Mouse (Mus musculus) gastrocnemius, postnatal 14 days (tissue): ENCODE results near the gene Cmtr1. TPM values are rescaled to one million over a fixed set of nuclear protein-coding genes. Genes with fewer than 3 reads are reported as not detected.
"Not testable (repeated sequence)": the region's sequence is repeated elsewhere in the genome, so short reads cannot be mapped to it uniquely, and the experiment has no call there.

Experiments
- DNase-seq: peaks from one replicate; pipeline ENCODE4 v3.0.0; 2021; ENCODE audit warnings: mixed read lengths
- intact Hi-C: fragments of 180-260 bp; cut with DNase I; formaldehyde crosslinking; loops from one replicate; pipeline ENCODE4 v1.15.1; 2025; ENCODE audit warnings: low total_unique reads
- long read RNA-seq, 2 experiments: library from polyadenylated mRNA; stranded (forward); transcript quantifications; one replicate each; pipeline ENCODE4 v2.0.0; 2021
- total RNA-seq, 2 experiments: library from RNA; stranded (reverse); gene quantifications; 2 replicates each; pipeline ENCODE4 v1.2.3; 2021

The Cmtr1 gene
- 10 to 100 TPM; 36.7 to 38.8 TPM for total RNA-seq
- long read RNA-seq, experiment 1, full-length matches to known transcripts, result 23 of 26 reads
- long read RNA-seq, experiment 1, partial matches to known transcripts, result 0 of 26 reads
- long read RNA-seq, experiment 1, other reads (novel, unspliced or antisense), result 3 of 26 reads
- long read RNA-seq, experiment 2, full-length matches to known transcripts, result 37 of 41 reads
- long read RNA-seq, experiment 2, partial matches to known transcripts, result 0 of 41 reads
- long read RNA-seq, experiment 2, other reads (novel, unspliced or antisense), result 4 of 41 reads

DNA sequence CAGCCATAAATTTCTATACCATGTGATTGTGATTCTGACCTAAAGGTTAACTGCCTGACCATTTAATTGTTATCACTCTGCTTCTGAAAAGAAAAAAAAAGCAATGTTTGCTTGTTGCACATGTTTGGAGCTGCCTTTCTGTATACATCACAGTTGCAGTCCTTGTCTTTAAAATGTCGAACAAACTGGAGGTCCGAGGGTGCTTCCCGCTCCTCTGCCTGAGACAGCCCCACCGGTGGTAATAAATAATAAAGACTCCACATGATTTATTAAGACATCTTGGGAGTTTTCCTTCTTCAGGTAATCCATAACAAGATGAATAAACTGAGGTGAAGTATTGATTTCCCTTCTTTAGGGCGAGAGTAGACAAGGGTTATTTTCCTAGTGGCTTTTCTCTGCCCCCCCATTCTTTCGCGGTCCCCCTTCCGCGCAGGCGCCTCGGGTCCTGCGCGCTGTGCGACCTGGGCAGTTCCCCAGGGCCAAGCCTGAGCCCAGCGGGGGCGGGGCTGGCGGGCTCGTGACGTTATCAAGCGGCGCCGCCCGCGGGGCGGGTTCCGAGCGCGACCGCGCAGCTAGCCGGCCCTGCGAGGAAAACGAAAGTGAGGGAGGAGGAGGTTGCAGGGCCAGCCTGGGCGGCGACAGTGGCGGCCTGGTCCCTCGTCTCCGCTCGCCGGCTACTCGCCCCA is at the start of gene Cmtr1:
Cmtr1 (plus strand) TSS at position 520 of the 686 bp plus-strand sequence.
- intact Hi-C loops, result loop anchor here (10.0 kb wide), 1 partner anchor 45 kb away; the partner anchor contains the start of genes Gm28043 and Rnf8

DNA sequence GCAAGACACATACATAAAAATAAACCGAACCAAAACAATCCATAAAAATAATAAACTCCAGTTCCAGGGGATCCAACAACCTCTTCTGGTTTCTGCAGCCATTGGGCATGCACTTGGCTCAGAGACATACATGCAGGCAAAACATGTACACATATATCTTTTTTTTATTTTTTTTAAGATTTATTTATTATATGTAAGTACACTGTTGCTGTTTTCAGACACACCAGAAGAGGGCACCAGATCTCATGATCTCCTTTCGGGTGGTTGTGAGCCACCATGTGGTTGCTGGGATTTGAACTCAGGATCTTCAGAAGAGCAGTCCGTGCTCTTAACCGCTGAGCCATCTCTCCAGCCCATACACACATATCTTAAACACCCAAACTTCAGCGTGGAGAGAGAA is 46.9 kb upstream of the Cmtr1 start:
- intact Hi-C loops, result loop anchor here (10.0 kb wide), 1 partner anchor 51 kb away; the partner anchor contains the start of gene Cmtr1
- not testable (repeated sequence) for DNase-seq

More for the DNA sequence above, at the start of gene Cmtr1:
- peak; percentile 95 for DNase-seq

DNA sequence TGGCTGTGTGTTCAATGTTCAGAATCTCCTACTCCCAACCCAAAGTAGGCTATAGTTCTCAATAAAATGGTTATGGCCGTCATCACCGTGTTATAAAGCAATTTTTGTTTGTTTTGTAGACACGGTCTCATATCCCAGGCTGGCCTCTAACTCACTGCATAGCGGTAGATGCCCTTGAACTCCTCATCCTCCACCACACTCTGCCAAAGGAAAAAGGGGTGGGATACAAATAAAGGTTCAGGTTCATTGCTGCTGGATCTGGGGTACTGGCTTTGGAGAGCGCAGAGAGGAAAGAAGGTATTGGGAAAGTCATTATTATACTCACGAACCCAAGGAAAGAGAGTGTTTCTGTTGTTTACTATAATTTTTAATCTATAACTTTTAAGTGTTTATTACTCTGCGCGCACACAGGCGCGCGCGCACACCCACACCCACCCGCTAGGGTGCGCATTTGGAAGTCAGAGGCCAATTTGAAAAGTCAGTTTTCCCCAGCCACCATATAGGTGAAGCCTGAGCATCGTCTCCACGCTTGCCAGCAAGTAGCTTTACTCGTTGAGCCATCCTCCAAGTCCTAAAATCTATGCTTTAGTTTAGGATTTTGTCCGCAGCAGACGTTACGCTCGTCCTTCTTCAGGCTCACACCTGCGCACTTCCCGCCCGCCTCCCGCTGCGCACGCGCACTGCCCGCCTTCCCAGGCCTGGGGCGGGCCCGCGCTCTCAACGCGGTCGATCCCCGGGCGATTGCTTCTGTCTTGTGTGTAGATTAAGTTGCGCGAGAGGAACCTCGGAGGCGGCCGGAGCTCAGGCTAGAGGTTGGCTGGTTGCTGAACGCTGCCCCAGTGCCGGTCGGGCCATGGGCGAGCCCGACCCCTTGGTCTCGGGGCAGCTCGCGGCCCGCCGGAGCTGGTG is 46.0 kb upstream of the Cmtr1 start, which contains the start of the genes Rnf8 and Gm28043:
Rnf8 (plus strand) TSS at position 676 of the 909 bp plus-strand sequence.
Gm28043 (plus strand) TSS at position 762 of the 909 bp plus-strand sequence.
- intact Hi-C loops, result loop anchor here (10.0 kb wide), 1 partner anchor 50 kb away; the partner anchor contains the start of gene Cmtr1
- peak; percentile 94 for DNase-seq

DNA sequence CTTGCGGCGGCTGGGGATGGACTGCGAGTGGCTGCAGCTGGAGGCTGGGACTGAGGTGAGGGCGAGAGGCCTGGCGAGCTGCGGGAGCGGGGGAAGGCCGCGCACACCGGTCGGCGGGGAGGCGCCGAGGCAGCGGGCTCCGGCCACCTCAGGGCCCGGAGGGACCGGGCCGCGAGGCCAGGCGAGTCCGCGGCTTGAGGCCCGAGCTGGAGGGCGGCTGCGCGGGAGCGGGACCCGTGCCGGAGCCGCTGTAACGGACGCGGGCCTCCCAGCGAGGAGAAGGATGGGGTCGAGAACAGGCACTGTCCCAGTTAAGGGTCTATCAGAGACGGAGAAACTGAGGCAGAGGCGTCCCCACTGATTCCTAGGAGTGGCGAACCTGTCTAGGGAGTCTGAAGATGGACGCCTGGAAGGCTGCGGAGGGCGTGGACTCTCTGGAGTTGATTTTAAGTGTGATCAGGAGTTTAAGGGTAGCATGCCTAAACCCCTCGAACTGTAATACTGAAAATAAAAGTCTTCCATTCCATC is 45.3 kb upstream of the Cmtr1 start:
- no peak for DNase-seq
- intact Hi-C loops, result loop anchor here (10.0 kb wide), 1 partner anchor 50 kb away; the partner anchor contains the start of gene Cmtr1

DNA sequence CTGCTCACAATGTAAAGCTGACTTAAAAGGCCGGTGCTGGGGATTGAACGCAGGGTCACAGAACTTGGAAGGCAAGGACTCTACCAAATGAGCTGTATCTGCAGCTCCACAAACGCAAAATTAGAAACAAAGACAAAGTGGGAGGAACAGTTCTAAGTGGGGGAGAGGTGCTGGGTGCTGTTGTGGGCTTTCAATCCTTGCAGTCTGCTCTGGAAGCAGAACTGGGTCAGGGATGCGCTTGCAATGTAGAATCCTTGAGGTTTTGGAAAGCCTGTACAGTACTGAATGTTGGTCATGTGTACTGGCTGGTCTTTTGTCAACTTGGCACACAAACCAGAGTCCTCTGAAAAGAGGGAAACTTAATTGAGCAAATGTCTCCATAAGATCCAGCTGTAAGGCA is 44.8 kb upstream of the Cmtr1 start:
- DNase-seq, result no peak
- intact Hi-C loops, result loop anchor here (10.0 kb wide), 1 partner anchor 49 kb away; the partner anchor contains the start of gene Cmtr1

DNA sequence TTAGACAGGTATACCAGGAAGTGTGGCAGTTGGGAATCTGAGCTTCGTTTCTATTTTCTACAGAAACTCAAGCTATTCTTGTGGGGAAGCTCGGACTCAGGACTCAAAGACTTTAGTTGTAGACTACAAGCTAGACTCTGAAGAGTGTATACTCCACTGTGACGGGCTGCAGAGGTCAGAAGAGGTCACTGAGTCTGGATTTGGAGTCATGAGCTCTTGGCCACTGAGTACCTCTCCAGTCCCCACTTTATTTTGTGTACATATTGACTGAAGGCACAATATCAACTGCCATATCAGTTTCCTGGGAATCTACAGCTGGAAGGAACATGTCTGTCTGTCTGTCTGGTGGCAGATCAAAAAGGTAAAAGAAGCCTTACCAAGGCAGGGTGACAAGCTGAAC is 41.2 kb upstream of the Cmtr1 start:
- intact Hi-C loops, result loop anchor here (10.0 kb wide), 1 partner anchor 46 kb away; the partner anchor contains the start of gene Cmtr1
- no peak for DNase-seq

DNA sequence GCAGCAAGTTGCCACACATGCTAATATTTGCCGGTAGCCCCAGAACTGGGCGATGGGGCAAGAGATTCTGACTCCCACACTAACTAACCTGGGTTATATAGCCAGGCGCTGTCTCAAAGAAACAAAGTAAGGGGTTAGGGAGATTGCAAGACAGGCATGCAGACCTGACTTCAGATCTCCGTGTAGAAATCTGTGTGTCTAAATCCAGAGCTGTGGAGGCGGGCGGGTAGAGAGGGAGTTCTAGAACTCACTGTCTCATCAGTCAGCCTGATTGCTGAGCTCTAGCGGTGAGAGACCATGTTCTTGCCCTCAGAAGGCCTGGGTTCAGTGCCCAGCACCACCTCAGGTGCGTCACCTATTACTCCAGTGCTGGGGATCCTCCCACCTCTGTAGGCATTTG is 36.9 kb upstream of the Cmtr1 start:
- intact Hi-C loops, result no loop called here
- DNase-seq, result no peak

DNA sequence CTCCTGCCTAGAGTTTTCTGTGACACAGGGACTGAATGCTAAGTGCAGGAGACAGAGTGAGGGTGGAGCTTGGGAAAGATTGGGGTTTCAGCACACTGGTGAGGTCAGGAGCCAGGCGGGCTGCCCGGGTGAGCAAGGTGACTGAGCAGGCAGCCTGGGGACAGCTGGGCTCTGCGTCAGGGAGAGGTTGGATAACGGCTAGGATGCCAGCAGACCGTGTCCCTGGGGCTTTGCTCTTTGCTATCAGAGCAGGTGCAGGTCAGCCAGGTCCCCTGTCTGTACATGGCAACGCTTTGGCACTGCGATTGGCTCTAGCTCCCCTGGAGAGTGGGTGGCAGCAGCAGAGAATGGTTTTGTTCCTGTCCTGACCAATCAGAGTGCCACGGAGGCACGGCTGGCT is 33.1 kb upstream of the Cmtr1 start:
- intact Hi-C loops, result no loop called here
- DNase-seq, result peak; percentile 58

DNA sequence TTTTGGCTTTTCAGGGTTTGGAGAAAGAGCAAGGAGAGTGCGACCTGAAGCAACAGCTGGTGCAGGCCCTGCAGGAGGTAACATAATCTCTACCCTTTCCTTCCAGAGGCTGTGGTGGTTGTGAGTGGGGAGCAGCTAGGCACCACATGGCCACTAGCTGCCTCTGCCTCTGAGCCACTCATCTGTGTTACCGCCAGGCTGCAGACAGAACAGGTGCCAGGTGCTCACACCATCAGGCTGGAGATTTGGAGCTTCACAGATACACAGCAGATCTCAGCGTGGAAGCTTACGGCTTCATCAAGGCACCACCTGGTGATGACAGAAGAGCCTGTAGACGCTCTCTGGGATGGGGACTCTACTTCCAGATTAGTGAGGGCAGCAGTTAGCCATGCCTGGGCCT is 31.4 kb upstream of the Cmtr1 start:
- intact Hi-C loops, result no loop called here

DNA sequence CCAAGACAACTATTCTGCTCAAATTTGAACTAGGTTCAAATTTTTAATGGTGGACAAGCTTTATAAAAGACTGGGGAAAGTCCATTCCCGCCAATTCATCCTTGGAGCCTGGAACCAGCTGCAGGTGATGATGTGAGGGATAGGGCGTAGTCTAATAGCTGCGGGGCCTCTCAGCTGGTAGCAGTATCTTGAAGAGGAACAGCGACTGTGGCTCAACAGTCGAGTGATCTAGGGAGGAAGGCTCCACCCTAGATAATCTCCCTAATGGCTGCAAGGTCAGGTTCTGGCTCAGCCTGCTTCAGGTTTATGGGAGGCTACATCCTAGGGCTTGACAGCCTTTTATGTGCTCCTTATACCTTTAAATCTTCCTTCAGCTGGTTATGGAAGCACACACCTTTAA is 30.8 kb upstream of the Cmtr1 start:
- no peak for DNase-seq
- intact Hi-C loops, result no loop called here

More for the DNA sequence above, 31.4 kb upstream of the Cmtr1 start:
- DNase-seq, result no peak

DNA sequence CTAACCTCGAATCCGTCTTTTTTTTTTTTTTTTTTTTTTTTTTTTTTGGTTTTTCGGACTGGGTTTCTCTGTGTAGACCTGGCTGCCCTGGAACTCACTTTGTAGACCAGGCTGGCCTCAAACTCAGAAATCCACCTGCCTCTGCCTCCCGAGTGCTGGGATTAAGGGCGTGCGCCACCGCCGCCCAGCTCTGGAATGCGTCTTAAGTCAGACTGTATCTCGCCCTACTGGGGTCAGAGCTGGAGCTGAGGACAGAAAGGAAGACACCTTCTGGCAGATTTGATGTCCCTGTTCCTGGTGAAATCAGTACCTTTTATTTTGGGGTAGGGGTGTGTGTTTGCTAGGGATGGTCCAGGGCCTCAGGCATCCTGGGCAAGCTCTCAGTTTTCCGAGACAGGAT is 28.1 kb upstream of the Cmtr1 start:
- DNase-seq, result no peak
- intact Hi-C loops, result no loop called here

DNA sequence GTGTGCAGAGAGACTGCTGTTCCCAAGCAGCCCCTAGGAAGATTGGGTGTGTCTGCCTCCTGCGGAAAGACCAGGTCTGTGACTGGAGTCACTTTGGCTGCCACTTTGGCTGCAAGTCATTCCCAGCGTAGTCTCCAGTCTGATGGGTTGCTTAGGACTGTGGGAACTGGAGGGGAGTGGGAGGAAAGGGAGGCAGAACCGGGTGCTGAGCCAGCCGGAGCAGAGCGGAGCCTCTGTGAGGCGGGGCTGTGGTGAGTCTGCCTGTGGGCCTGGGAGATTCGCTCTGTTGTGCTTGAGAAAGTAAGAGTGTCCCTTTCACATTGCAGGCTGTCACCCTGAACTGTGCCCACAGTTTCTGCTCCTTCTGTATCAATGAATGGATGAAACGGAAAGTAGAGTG is 24.9 kb upstream of the Cmtr1 start:
- no peak for DNase-seq
- intact Hi-C loops, result no loop called here

DNA sequence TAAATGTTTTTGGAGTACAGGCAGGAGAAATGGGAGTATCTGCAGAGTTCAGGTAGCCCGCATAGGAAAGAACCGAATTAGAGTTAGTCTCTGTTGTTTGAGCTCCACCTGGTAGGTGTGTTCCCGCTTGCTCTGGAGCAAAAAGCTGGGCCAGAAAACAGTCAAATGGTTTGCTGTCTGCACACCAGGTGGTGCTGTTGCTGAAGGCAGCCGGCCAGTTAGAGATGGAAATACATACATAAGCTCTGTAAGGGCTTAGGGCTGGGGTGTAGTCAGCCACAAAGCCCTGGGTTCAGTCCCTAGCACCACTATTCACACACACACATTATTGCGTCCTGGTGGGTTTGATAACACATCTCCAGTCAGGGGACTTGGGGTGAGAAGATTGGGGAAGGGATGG is 24.3 kb upstream of the Cmtr1 start:
- intact Hi-C loops, result no loop called here
- no peak for DNase-seq

DNA sequence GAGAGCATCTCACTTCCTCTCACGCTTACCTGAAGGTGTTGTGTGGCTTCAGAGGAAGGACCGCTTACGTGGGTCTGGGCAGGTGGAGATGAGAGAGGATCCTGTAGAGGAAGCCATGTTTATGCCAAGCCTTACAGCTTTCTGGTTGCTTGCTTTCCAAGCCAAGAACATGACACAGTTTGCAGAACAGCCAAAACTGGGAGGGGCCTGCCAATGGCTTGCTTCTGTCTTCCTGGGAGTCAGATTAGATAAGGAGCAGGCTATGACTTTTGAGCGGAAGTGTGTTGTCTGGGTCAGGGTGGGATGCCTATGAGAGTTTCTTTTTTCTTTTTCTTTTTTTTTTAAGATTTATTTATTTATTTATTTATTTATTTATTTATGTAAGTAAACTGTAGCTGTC is 23.0 kb upstream of the Cmtr1 start:
- intact Hi-C loops, result no loop called here
- DNase-seq, result no peak

DNA sequence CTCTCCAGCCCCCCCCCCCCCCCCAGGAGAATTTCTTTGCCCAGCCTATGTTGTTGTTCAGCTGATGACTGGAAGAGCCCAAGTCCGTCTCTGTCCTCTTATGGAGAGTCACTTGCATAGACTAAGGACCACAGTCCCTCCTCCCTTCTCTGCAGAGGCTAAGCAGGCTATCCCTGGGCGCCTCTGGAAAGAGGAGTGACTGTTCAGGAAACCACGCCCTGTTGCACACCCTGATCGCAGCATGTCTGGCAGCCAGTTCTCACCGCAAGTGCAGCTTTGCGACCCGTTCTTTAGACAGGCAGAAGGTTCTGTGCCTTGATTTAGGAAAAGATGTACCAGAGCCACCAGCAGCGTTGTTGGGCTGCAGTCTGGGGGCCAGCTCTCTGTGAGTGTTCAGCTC is 22.5 kb upstream of the Cmtr1 start:
- intact Hi-C loops, result no loop called here
- DNase-seq, result peak; percentile 11

DNA sequence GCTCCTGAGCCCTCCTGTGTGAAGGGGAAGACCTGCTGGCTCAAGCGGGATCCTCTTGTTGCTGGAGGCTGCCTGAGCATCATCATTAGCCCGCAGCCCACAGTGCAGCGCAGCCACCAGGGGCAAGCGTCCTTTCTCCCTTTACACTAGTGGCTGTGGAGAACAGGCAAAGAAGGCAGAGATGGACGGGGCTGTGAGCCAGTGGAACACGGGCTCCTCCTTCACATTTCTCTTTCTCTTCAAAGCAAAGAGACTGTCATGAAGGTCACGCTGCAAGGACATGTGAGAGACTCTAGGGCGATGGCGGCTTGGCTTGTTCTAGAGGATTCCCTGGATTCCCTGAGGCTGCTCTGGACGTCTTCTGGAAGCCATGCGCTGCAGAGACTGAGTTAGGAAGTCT is 19.4 kb upstream of the Cmtr1 start:
- DNase-seq, result no peak
- intact Hi-C loops, result no loop called here

DNA sequence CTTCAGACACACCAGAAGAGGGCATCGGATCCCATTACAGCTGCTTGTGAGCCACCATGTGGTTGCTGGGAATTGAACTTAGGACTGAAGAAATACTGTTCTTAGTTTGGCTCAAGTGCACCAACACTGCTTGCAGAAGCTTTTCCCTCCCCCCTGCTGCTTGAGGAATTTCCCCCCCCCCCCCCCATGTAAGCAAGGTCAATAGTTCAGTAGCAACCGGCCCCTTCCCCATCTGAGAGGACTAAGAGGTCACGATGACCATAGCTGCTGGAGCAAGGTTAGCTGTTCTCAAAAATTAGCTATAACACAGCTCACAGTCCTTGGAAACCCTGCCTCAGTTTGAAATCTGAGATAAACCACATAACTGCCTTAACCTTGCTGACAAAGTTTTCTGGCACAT is 18.2 kb upstream of the Cmtr1 start:
- DNase-seq, result no peak
- intact Hi-C loops, result no loop called here

DNA sequence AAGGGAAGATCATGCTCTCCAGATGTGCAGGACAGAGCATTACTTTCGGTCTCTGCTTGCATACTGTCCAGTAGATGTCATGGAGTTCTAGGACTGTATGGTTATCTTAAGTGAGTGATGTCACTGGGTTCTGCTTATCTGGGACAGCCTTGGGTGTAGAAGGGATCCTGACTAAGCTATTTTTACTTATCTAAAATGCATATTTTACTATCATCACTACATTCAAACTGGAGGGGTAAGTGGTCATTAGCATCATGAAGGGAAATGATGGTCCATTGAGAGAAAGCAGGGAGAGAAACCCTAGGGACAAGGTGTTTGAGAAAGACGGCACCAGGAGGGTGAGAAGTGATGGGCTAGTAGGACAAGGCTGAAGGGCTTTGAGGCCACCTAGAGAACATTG is 2.1 kb upstream of the Cmtr1 start:
- intact Hi-C loops, result no loop called here
- DNase-seq, result no peak

DNA sequence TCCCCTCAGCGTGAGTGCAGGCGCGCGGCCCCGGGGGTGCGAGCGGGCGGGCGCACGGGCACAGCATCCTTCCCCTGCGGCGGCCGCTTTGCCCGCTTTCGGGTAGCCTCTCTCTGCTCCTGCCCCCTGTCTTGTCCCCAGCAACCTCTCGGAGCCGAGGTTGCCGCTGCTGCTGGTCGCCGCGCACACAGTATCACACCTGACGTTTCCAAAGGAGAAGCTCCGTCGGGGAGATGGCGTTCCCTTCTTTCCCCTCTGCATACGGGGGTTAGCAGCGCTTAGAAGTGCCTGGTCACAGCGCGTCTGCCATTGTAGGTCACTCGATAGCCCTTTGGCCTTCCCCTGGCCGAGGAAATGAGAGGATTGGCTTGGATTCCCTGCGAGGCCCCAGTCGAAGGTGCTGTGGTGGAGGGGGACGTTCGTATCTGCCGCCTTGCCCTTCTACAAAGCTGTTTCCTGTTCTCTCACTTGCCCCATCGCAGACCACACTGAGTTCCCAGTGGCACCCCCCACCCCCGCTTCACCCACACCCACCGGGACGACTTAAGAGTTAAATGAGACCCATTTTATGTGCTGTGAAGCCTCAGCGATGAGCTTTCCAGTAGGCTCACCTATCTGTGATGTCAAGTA is 482 bp downstream of the Cmtr1 start:
- DNase-seq, result no peak
- intact Hi-C loops, result loop anchor here (10.0 kb wide), 1 partner anchor 46 kb away; the partner anchor contains the start of genes Gm28043 and Rnf8
